Mouse (Mus musculus) limb, embryonic 11.5 days (tissue): ENCODE measurements around the gene Ssbp3. TPM values are rescaled to one million over a fixed set of nuclear protein-coding genes. Genes with fewer than 3 reads are reported as not detected.

Experiments
- ATAC-seq: fragments of 200-750 bp; cut with Nextera tagmentation; 2 replicates; pipeline ENCODE4 v1.8.0; 2017; ENCODE audit warnings: low read depth; ENCODE audit not compliant: insufficient number of reproducible peaks, low FRiP score, low TSS enrichment
- DNase-seq: peaks from one replicate; pipeline ENCODE4 v3.0.0-alpha.2; 2015; ENCODE audit warnings: low spot score
- H3K27ac ChIP-seq: fragments of 300-500 bp; sonication (generic); replicated peaks from 2 replicates; pipeline ENCODE4 v1.5.1; 2014; ENCODE audit warnings: low read depth, mild to moderate bottlenecking, low read length
- H3K27me3 ChIP-seq: fragments of 300-500 bp; sonication (generic); 2 replicates; pipeline ENCODE4 v1.6.1; 2014; ENCODE audit warnings: mild to moderate bottlenecking, low read length, mixed read lengths; ENCODE audit not compliant: control insufficient read depth, insufficient read depth
- H3K36me3 ChIP-seq: fragments of 300-500 bp; sonication (generic); 2 replicates; pipeline ENCODE4 v1.6.1; 2014; ENCODE audit warnings: mild to moderate bottlenecking, low read length, moderate library complexity, mixed read lengths; ENCODE audit not compliant: control insufficient read depth, insufficient read depth
- H3K4me1 ChIP-seq: fragments of 300-500 bp; sonication (generic); 2 replicates; pipeline ENCODE4 v1.6.1; 2014; ENCODE audit warnings: low read length, mixed read lengths; ENCODE audit not compliant: control insufficient read depth, insufficient read depth
- H3K4me2 ChIP-seq: fragments of 300-500 bp; sonication (generic); 2 replicates; pipeline ENCODE4 v1.6.1; 2014; ENCODE audit warnings: low read depth, mild to moderate bottlenecking, moderate library complexity; ENCODE audit not compliant: severe bottlenecking
- H3K4me3 ChIP-seq: fragments of 300-500 bp; sonication (generic); 2 replicates; pipeline ENCODE4 v1.5.1; 2014; ENCODE audit warnings: low read depth, low read length
- H3K9ac ChIP-seq: fragments of 300-500 bp; sonication (generic); 2 replicates; pipeline ENCODE4 v1.6.1; 2014; ENCODE audit warnings: mild to moderate bottlenecking, low read length
- H3K9me3 ChIP-seq: fragments of 300-500 bp; sonication (generic); 2 replicates; pipeline ENCODE4 v1.6.1; 2016; ENCODE audit warnings: low read length; ENCODE audit not compliant: control insufficient read depth
- WGBS: fragments of 180-500 bp; shearing (Covaris S2); extraction: QIAGEN DNeasy Blood & Tissue Kit; methylation state at CpG from one replicate; pipeline ENCODE4 v1.1.7; 2014; 5-methylcytosine and 5-hydroxymethylcytosine counted together
- polyA plus RNA-seq: library from polyadenylated mRNA; unstranded; fragments of >200 nt; fragmentation: Nextera tagmentation; extraction: Ambion mirVana; gene quantifications from 2 replicates; pipeline ENCODE4 v1.2.1, GENCODE M21; 2014

The Ssbp3 gene
- polyA plus RNA-seq, 1 experiment from 2014 or later, result 186 TPM

- DNase-seq (no peak), ATAC-seq (no peak)
- WGBS, result 82% methylated on average over 5 of the region's 5 CpGs
- H3K4me3 ChIP-seq, result no peak overlapping the region
- H3K4me1 ChIP-seq, result no peaks in the 10 kb centered on the region
- no peaks in the 10 kb centered on the region for H3K27me3 ChIP-seq
- no peaks in the 10 kb centered on the region for H3K9me3 ChIP-seq
- H3K9ac ChIP-seq, result no peak overlapping the region
- H3K27ac ChIP-seq, result no peak overlapping the region
- H3K36me3 ChIP-seq, result no peaks in the 10 kb centered on the region
- H3K4me2 ChIP-seq, result no peak overlapping the region
These were observed 165.0 kb downstream of the Ssbp3 start for GRCm38 (mm10) chr4:107075456-107075855.

DNA sequence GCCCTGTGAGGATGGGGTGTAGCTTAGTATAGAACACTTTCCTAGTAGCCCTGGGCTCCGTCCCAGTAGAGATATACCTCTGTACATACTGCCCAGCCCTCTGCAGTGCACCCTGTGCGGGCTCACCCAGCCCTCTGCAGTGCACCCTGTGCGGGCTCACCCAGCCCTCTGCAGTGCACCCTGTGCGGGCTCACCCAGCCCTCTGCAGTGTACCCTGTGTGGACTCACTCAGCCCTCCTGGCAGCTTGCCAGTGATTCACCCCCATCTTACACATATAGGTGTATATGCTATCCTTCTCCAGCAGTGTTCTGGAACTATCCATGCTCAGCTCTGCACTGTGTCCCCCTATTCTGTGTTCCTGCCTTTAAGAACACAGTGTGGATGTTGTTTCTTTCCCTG, 168.4 kb downstream of the Ssbp3 start:
- DNase-seq, result no peak
- no peaks in the 10 kb centered on the region for H3K9me3 ChIP-seq
- H3K36me3 ChIP-seq, result no peaks in the 10 kb centered on the region
- WGBS, result 90% methylated on average over 4 of the region's 4 CpGs
- no peaks in the 10 kb centered on the region for H3K27me3 ChIP-seq
- H3K9ac ChIP-seq, result no peak overlapping the region
- H3K4me1 ChIP-seq, result no peaks in the 10 kb centered on the region
- H3K4me3 ChIP-seq, result no peak overlapping the region
- no peak for ATAC-seq
- no peak overlapping the region for H3K4me2 ChIP-seq
- H3K27ac ChIP-seq, result no peak overlapping the region

DNA sequence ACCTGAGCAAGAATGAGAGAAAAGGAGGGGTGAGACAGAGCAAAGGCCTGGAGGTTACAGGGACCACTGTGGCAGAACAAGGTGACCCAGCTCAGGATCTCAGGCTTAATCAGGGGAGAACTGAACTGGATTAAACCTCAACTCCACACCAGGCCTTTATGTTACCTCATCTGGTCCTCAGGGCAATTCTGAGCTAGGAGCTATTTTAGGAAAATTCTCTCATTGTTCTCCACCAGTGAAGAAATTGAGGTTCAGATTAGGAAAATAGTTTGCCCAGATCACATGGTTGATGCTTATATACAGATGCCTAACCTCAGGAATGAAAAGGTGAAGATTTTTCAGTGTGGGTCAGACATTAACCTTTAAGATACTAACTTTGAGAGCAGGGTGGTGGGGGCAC, 169.2 kb downstream of the Ssbp3 start:
- Histone ChIP-seq H3K4me3 (no peak overlapping the region), H3K4me1 (peaks cover 7% of the 10 kb centered on the region), H3K27me3 (no peaks in the 10 kb centered on the region), H3K9me3 (no peaks in the 10 kb centered on the region), H3K9ac (no peak overlapping the region), H3K27ac (no peak overlapping the region), H3K36me3 (no peaks in the 10 kb centered on the region), H3K4me2 (no peak overlapping the region)
- ATAC-seq (no peak), DNase-seq (no peak)

- no peaks in the 10 kb centered on the region for H3K36me3 ChIP-seq
- no peak overlapping the region for H3K9ac ChIP-seq
- ATAC-seq, result no peak
- DNase-seq, result no peak
- no peaks in the 10 kb centered on the region for H3K27me3 ChIP-seq
- peaks cover 14% of the 10 kb centered on the region for H3K4me1 ChIP-seq
- H3K4me3 ChIP-seq, result no peak overlapping the region
- no peak overlapping the region for H3K27ac ChIP-seq
- WGBS, result 85% methylated on average over 3 of the region's 3 CpGs
- no peak overlapping the region for H3K4me2 ChIP-seq
- H3K9me3 ChIP-seq, result no peaks in the 10 kb centered on the region
These were observed 171.7 kb downstream of the Ssbp3 start for GRCm38 (mm10) chr4:107082185-107082584.

DNA sequence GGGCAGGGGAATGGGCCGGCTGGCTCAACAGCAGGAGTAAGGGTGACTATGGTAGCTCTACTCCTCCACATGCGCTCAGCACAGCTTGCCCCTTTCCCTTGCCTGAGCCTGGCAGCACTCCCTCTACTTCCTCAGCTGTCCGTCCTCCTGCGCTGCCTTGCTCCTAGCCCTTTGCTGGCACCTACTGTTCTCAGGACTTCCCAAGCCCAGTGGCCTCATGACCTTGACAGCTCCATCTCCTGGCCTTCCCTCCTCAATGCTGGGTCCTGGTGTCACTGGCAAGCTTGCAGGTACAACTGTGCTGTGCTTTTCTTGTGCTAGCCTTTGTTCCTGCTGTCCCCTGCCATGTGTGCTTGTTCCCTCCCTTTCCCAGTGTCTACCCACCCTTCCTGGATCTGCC, 172.6 kb downstream of the Ssbp3 start:
- H3K4me2 ChIP-seq, result no peak overlapping the region
- 94% methylated on average over 4 of the region's 4 CpGs for WGBS
- H3K27me3 ChIP-seq, result no peaks in the 10 kb centered on the region
- no peaks in the 10 kb centered on the region for H3K36me3 ChIP-seq
- no peaks in the 10 kb centered on the region for H3K9me3 ChIP-seq
- no peak overlapping the region for H3K27ac ChIP-seq
- no peak overlapping the region for H3K9ac ChIP-seq
- peaks cover 14% of the 10 kb centered on the region for H3K4me1 ChIP-seq
- DNase-seq (no peak), ATAC-seq (no peak)
- H3K4me3 ChIP-seq, result no peak overlapping the region

- 0 out of 2 replicates have a peak overlapping the region, but pooled peaks have one; percentile 7 for H3K9ac ChIP-seq
- WGBS, result 28% methylated on average over 1 of the region's 1 CpGs
These were observed 173.8 kb downstream of the Ssbp3 start for GRCm38 (mm10) chr4:107084343-107084742.

GRCm38 (mm10) chr4:107084858-107085257, 174.4 kb downstream of the Ssbp3 start:
- H3K36me3 ChIP-seq, result no peaks in the 10 kb centered on the region
- no peaks in the 10 kb centered on the region for H3K27me3 ChIP-seq
- peak; percentile 78 for ATAC-seq
- H3K4me2 ChIP-seq, result 0 out of 2 replicates have a peak overlapping the region, but pooled peaks have one; percentile 10
- H3K4me3 ChIP-seq, result no peak overlapping the region
- no peak overlapping the region for H3K27ac ChIP-seq
- peak overlapping the region; percentile 7; the same call in 1 of the 2 replicates for H3K9ac ChIP-seq
- 12% methylated on average over 6 of the region's 6 CpGs for WGBS
- peak; percentile 48 for DNase-seq
- peaks cover 14% of the 10 kb centered on the region for H3K4me1 ChIP-seq
- no peaks in the 10 kb centered on the region for H3K9me3 ChIP-seq

More at GRCm38 (mm10) chr4:107084343-107084742, 173.8 kb downstream of the Ssbp3 start:
- H3K4me1 ChIP-seq, result peaks cover 14% of the 10 kb centered on the region
- no peaks in the 10 kb centered on the region for H3K9me3 ChIP-seq
- peak; percentile 33; the same call in 1 of the 2 replicates for ATAC-seq
- no peaks in the 10 kb centered on the region for H3K36me3 ChIP-seq
- 0 out of 2 replicates have a peak overlapping the region, but pooled peaks have one; percentile 10 for H3K4me2 ChIP-seq
- 0 out of 2 replicates have a peak overlapping the region, but pooled peaks have one; percentile 26 for H3K27ac ChIP-seq
- DNase-seq, result no peak
- H3K27me3 ChIP-seq, result no peaks in the 10 kb centered on the region
- no peak overlapping the region for H3K4me3 ChIP-seq

- no peaks in the 10 kb centered on the region for H3K36me3 ChIP-seq
- H3K9ac ChIP-seq, result no peak overlapping the region
- no peak overlapping the region for H3K4me2 ChIP-seq
- H3K27ac ChIP-seq, result no peak overlapping the region
- H3K4me3 ChIP-seq, result no peak overlapping the region
- WGBS, result 74% methylated on average over 14 of the region's 14 CpGs
- DNase-seq (no peak), ATAC-seq (no peak)
- H3K9me3 ChIP-seq, result no peaks in the 10 kb centered on the region
- no peaks in the 10 kb centered on the region for H3K27me3 ChIP-seq
- H3K4me1 ChIP-seq, result peaks cover 17% of the 10 kb centered on the region
These were observed 181.2 kb downstream of the Ssbp3 start for GRCm38 (mm10) chr4:107091696-107092095.
